Mouse (Mus musculus): ENCODE measurements around the gene Slc16a10. TPM values are rescaled to one million over a fixed set of nuclear protein-coding genes. Genes with fewer than 3 reads are reported as not detected.

Gene Slc16a10
- 10 to 100 TPM; 22.2 to 29.1 TPM for total RNA-seq (2023)

GRCm38 (mm10) chr10:40141864-40142523 is at the start of gene Slc16a10:
Gene Slc16a10 (minus strand): TSS chr10:40142258.

GRCm38 (mm10) chr10:40024554-40025428 is 117.3 kb downstream of the Slc16a10 start, which contains the start of gene Mfsd4b1:
Gene Mfsd4b1 (minus strand): TSS chr10:40025268.

GRCm38 (mm10) chr10:39986466-39986865 is 155.6 kb downstream of the Slc16a10 start, which contains the start of gene Mfsd4b5:
Gene Mfsd4b5 (minus strand): TSS chr10:39986646.

Other genes starting within 250 kb of the Slc16a10 start
- 1 to 10 TPM; 1.1 to 2.1 TPM for gene Mfsd4b4, start 243.0 kb downstream of the Slc16a10 start, total RNA-seq (2023)
- not detected for gene Mfsd4b2, start 215.3 kb downstream of the Slc16a10 start, total RNA-seq (2023)
- gene Mfsd4b3, start 182.1 kb downstream of the Slc16a10 start, total RNA-seq (2023): 1 to 10 TPM; 1.3 to 1.6 TPM
- gene Mfsd4b5, start 155.6 kb downstream of the Slc16a10 start, total RNA-seq (2023): under 1 TPM; 0.60 to 0.62 TPM
- gene Mfsd4b1, start 117.0 kb downstream of the Slc16a10 start, total RNA-seq (2023): not detected
- gene Rpf2, start 104.8 kb upstream of the Slc16a10 start, total RNA-seq (2023): 1 to 10 TPM; 7.8 to 8.2 TPM
- gene Gtf3c6, start 115.8 kb upstream of the Slc16a10 start, total RNA-seq (2023): 10 to 100 TPM in 1 of 2 experiments, 1 to 10 TPM in 1; 7.8 to 10.7 TPM
- gene Amd1, start 159.9 kb upstream of the Slc16a10 start, total RNA-seq (2023): 10 to 100 TPM; 26.6 to 27.9 TPM
- gene Cdk19, start 197.3 kb upstream of the Slc16a10 start, total RNA-seq (2023): 10 to 100 TPM; 35.6 to 43.0 TPM

Data from neutrophil, adult 59 days (primary cell).